10 mouse cellular contexts compared by ENCODE assay signal in the genomic region with DNA sequence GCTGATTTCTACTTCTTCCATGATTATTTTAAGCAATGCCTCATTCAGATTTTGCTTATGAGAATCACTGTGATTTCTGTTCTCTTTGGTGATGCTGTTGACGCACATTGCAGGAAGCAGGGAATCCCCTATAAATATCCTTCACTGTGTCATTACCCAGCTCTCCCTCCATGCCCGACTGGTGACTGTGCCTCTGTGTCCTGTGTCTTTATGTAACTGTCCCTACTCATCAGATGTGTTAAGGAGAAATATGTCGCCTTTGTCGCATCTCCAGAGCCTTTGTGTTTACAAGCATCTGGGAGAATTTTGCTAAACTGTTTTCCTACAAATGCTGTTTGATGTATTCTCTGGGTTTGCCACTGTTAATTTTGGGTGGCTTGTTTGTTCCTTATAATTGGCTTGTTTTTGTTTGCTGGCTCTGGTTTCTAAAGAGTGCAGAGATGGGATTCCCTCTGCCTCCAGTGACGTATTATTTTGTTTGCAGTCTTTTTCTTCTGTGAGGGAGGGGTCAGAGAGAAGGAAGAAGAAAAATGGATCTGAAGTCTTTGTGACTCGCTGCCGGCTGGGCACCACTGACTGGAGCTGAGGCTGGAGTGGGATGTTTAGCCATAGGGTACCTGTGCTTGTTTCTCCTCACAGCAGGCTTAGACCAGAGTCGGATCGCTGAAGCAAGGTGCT. TPM values are rescaled to one million over a fixed set of nuclear protein-coding genes. Genes with fewer than 3 reads are reported as not detected.
DNase-seq lines count a peak whose midpoint lies in the region; ATAC-seq and TF ChIP-seq lines count a peak whose summit lies in the region.
"Had no signal": no experiment of that assay in that cellular context is flagged by ENCODE, and none has a peak within 500 bp of the region (broad histone marks: within the 10 kb centered on the region; RNA-seq: fewer than 3 reads in every experiment).

No protein-coding gene starts in this region.

- H3K9ac ChIP-seq in neural tube, embryonic 11.5 days (ENCODE audit: low read length), result 0 out of 2 replicates have a peak overlapping the region, but pooled peaks have one; percentile 3
- no peak overlapping the region for H3K9ac ChIP-seq in embryonic facial prominence, embryonic 13.5 days
- H3K9ac ChIP-seq in hindbrain, postnatal 0 days (replicated peaks; ENCODE audit: low read length), result peak overlapping the region; percentile 1; the same call in 1 of the 2 replicates
- peak overlapping the region; percentile 21; the same call in 1 of the 2 replicates for H3K9ac ChIP-seq in neural tube, embryonic 14.5 days (replicated peaks; ENCODE audit: low read depth, low read length)
- no peak overlapping the region for H3K9ac ChIP-seq in liver, embryonic 11.5 days (ENCODE audit: low read depth, low read length)

- 8% methylated on average over 9 of the region's 9 CpGs for WGBS in neural tube, embryonic 11.5 days
- 8% methylated on average over 9 of the region's 9 CpGs for WGBS in embryonic facial prominence, embryonic 13.5 days
- 5% methylated on average over 9 of the region's 9 CpGs for WGBS in hindbrain, postnatal 0 days
- 5% methylated on average over 9 of the region's 9 CpGs for WGBS in neural tube, embryonic 14.5 days
- 38% methylated on average over 9 of the region's 9 CpGs for WGBS in liver, embryonic 11.5 days

- no peaks in the 10 kb centered on the region for H3K27me3 ChIP-seq in neural tube, embryonic 11.5 days (ENCODE audit: control insufficient read depth, insufficient read depth, low read length)
- no peaks in the 10 kb centered on the region for H3K27me3 ChIP-seq in embryonic facial prominence, embryonic 13.5 days
- H3K27me3 ChIP-seq in hindbrain, postnatal 0 days (ENCODE audit: insufficient read depth, low read length), result no peaks in the 10 kb centered on the region
- no peaks in the 10 kb centered on the region for H3K27me3 ChIP-seq in neural tube, embryonic 14.5 days (ENCODE audit: control insufficient read depth, insufficient read depth, low read length)
- H3K27me3 ChIP-seq in liver, embryonic 11.5 days (replicated peaks; ENCODE audit: control insufficient read depth, insufficient read depth, low read length), result no peaks in the 10 kb centered on the region

- H3K36me3 ChIP-seq in neural tube, embryonic 11.5 days (ENCODE audit: control insufficient read depth, insufficient read depth, low read length), result no peaks in the 10 kb centered on the region
- H3K36me3 ChIP-seq in embryonic facial prominence, embryonic 13.5 days, result no peaks in the 10 kb centered on the region
- H3K36me3 ChIP-seq in hindbrain, postnatal 0 days (ENCODE audit: insufficient read depth, low read length), result no peaks in the 10 kb centered on the region
- H3K36me3 ChIP-seq in neural tube, embryonic 14.5 days (ENCODE audit: control insufficient read depth, insufficient read depth, low read length), result no peaks in the 10 kb centered on the region
- no peaks in the 10 kb centered on the region for H3K36me3 ChIP-seq in liver, embryonic 11.5 days (ENCODE audit: control insufficient read depth, insufficient read depth, low read length)

- no peak overlapping the region for H3K27ac ChIP-seq in neural tube, embryonic 11.5 days (ENCODE audit: low read depth, low read length)
- no peak overlapping the region for H3K27ac ChIP-seq in embryonic facial prominence, embryonic 13.5 days
- peak overlapping the region; percentile 32 for H3K27ac ChIP-seq in hindbrain, postnatal 0 days
- H3K27ac ChIP-seq in neural tube, embryonic 14.5 days (ENCODE audit: low read depth, low read length), result peak overlapping the region; percentile 69; the same call in 1 of the 2 replicates
- no peak overlapping the region for H3K27ac ChIP-seq in liver, embryonic 11.5 days (ENCODE audit: low read depth, low read length)

- peaks cover 14% of the 10 kb centered on the region for H3K4me1 ChIP-seq in neural tube, embryonic 11.5 days (ENCODE audit: control insufficient read depth, insufficient read depth, low read length)
- peaks cover 30% of the 10 kb centered on the region for H3K4me1 ChIP-seq in embryonic facial prominence, embryonic 13.5 days
- H3K4me1 ChIP-seq in hindbrain, postnatal 0 days (ENCODE audit: insufficient read depth, low read length), result peaks cover 9% of the 10 kb centered on the region
- peaks cover 12% of the 10 kb centered on the region for H3K4me1 ChIP-seq in neural tube, embryonic 14.5 days (ENCODE audit: control insufficient read depth, insufficient read depth, low read length)
- H3K4me1 ChIP-seq in liver, embryonic 11.5 days (replicated peaks; ENCODE audit: control insufficient read depth, insufficient read depth, low read length), result peaks cover 23% of the 10 kb centered on the region

- DNase-seq in neural tube, embryonic 11.5 days (ENCODE audit: low spot score), result no peak
- DNase-seq in neural tube, embryonic 10.5 days (ENCODE audit: extremely low spot score, low spot score), result no peak
- peak; percentile 43 for DNase-seq in hindbrain, postnatal 0 days (ENCODE audit: low spot score)
- DNase-seq in urinary bladder, adult 2 months (ENCODE audit: low spot score), result no peak
- DNase-seq in gastrocnemius, postnatal 10 days, result no peak
- no peak for DNase-seq in liver, embryonic 11.5 days (ENCODE audit: low spot score)

- H3K4me3 ChIP-seq in neural tube, embryonic 11.5 days (ENCODE audit: low read depth, low read length), result no peak overlapping the region
- no peak overlapping the region for H3K4me3 ChIP-seq in embryonic facial prominence, embryonic 13.5 days
- H3K4me3 ChIP-seq in hindbrain, postnatal 0 days (ENCODE audit: low read length), result peak overlapping the region; percentile 21
- peak overlapping the region; percentile 24 for H3K4me3 ChIP-seq in neural tube, embryonic 14.5 days (ENCODE audit: low read depth, low read length)
- no peak overlapping the region for H3K4me3 ChIP-seq in liver, embryonic 11.5 days (ENCODE audit: low read depth, low read length)

- peak overlapping the region; percentile 17; the same call in 1 of the 2 replicates for H3K4me2 ChIP-seq in neural tube, embryonic 11.5 days (ENCODE audit: low read depth)
- H3K4me2 ChIP-seq in embryonic facial prominence, embryonic 13.5 days, result peak overlapping the region; percentile 34
- peak overlapping the region; percentile 40 for H3K4me2 ChIP-seq in hindbrain, postnatal 0 days (ENCODE audit: low read depth, low read length)
- H3K4me2 ChIP-seq in neural tube, embryonic 14.5 days (ENCODE audit: low read depth, low read length), result peak overlapping the region; percentile 42
- no peak overlapping the region for H3K4me2 ChIP-seq in liver, embryonic 11.5 days

- H3K9me3 ChIP-seq in neural tube, embryonic 11.5 days (ENCODE audit: control insufficient read depth, low read length), result no peaks in the 10 kb centered on the region
- H3K9me3 ChIP-seq in embryonic facial prominence, embryonic 13.5 days, result no peaks in the 10 kb centered on the region
- H3K9me3 ChIP-seq in hindbrain, postnatal 0 days (ENCODE audit: low read length), result no peaks in the 10 kb centered on the region
- no peaks in the 10 kb centered on the region for H3K9me3 ChIP-seq in neural tube, embryonic 14.5 days (ENCODE audit: control insufficient read depth, low read length)
- no peaks in the 10 kb centered on the region for H3K9me3 ChIP-seq in liver, embryonic 11.5 days (ENCODE audit: control insufficient read depth, low read length)

- ATAC-seq in neural tube, embryonic 11.5 days (ENCODE audit: insufficient read depth, low FRiP score, low TSS enrichment), result no peak
- no peak for ATAC-seq in embryonic facial prominence, embryonic 13.5 days (ENCODE audit: insufficient number of reproducible peaks, insufficient read depth, low FRiP score, low TSS enrichment, low read depth)
- peak; percentile 67 for ATAC-seq in hindbrain, postnatal 0 days
- peak; percentile 53; the same call in 1 of the 2 replicates for ATAC-seq in neural tube, embryonic 14.5 days (ENCODE audit: low read depth)
- no peak for ATAC-seq in liver, embryonic 11.5 days (replicated peaks; ENCODE audit: low FRiP score)

- TF ChIP-seq CTCF in hindbrain, postnatal 0 days (IDR thresholded peaks at IDR 0.05; ENCODE audit: low read depth), result no peak

RNA-seq across cellular contexts. Expression of a gene that starts 40.7 kb away (rescaled TPM):
- polyA plus RNA-seq in neural tube, embryonic 11.5 days (2014; fragmentation: Nextera tagmentation; extraction: Ambion mirVana), result 25.4 and 27.4 TPM in 2 replicates
- 57.7 and 58.8 TPM in 2 replicates for polyA plus RNA-seq in embryonic facial prominence, embryonic 13.5 days (2015; fragmentation: Nextera tagmentation; extraction: Ambion mirVana)
- 47.7 and 60.6 TPM in 2 replicates for total RNA-seq in hindbrain, postnatal 0 days (2014; rRNA removed)
- 39.3 and 47.6 TPM in 2 replicates for polyA plus RNA-seq in hindbrain, postnatal 0 days (2015; fragmentation: Nextera tagmentation; extraction: Ambion mirVana)
- 35.9 and 36.2 TPM in 2 replicates for polyA plus RNA-seq in neural tube, embryonic 14.5 days (2014; fragmentation: Nextera tagmentation; extraction: Ambion mirVana)
- polyA plus RNA-seq in urinary bladder, adult 2 months (2012; rRNA removed), result 19.3 and 41.9 TPM in 2 replicates
- 10 to 100 TPM; 92.6 to 93.1 TPM for total RNA-seq in gastrocnemius, postnatal 10 days (2021)
- 25.4 and 33.8 TPM in 2 replicates for polyA plus RNA-seq in liver, embryonic 11.5 days (2014; fragmentation: Nextera tagmentation; extraction: Ambion mirVana)

RNA-seq across cellular contexts. Expression of a gene that starts 50.6 kb away (rescaled TPM):
- polyA plus RNA-seq in neural tube, embryonic 11.5 days (2014; fragmentation: Nextera tagmentation; extraction: Ambion mirVana), result not detected in 2 replicates
- not detected in 2 replicates for polyA plus RNA-seq in embryonic facial prominence, embryonic 13.5 days (2015; fragmentation: Nextera tagmentation; extraction: Ambion mirVana)
- total RNA-seq in hindbrain, postnatal 0 days (2014; rRNA removed), result not detected in 2 replicates
- polyA plus RNA-seq in hindbrain, postnatal 0 days (2015; fragmentation: Nextera tagmentation; extraction: Ambion mirVana), result not detected in 2 replicates
- not detected in 2 replicates for polyA plus RNA-seq in neural tube, embryonic 14.5 days (2014; fragmentation: Nextera tagmentation; extraction: Ambion mirVana)
- polyA plus RNA-seq in urinary bladder, adult 2 months (2012; rRNA removed), result not detected in 2 replicates
- not detected for total RNA-seq in gastrocnemius, postnatal 10 days (2021)
- polyA plus RNA-seq in liver, embryonic 11.5 days (2014; fragmentation: Nextera tagmentation; extraction: Ambion mirVana), result 1.1 and 1.4 TPM in 2 replicates
- total RNA-seq: layer of hippocampus, postnatal 25 days had no signal
- polyA plus RNA-seq: small intestine, adult 2 months had no signal

Comparison
In these comparisons a context has a peak if more than half of its experiments do, and no peak if none do; other contexts are left out.
1. ATAC-seq: peak in hindbrain, postnatal 0 days (single experiment) and neural tube, embryonic 14.5 days (single experiment); none in neural tube, embryonic 11.5 days (single experiment), embryonic facial prominence, embryonic 13.5 days (single experiment) and liver, embryonic 11.5 days (single experiment).
2. H3K27ac ChIP-seq: peak in hindbrain, postnatal 0 days (single experiment) and neural tube, embryonic 14.5 days (single experiment); none in neural tube, embryonic 11.5 days (single experiment), embryonic facial prominence, embryonic 13.5 days (single experiment) and liver, embryonic 11.5 days (single experiment).
3. H3K4me3 ChIP-seq: peak in hindbrain, postnatal 0 days (single experiment) and neural tube, embryonic 14.5 days (single experiment); none in neural tube, embryonic 11.5 days (single experiment), embryonic facial prominence, embryonic 13.5 days (single experiment) and liver, embryonic 11.5 days (single experiment).
4. H3K9ac ChIP-seq: peak in neural tube, embryonic 11.5 days (single experiment), hindbrain, postnatal 0 days (single experiment) and neural tube, embryonic 14.5 days (single experiment); none in embryonic facial prominence, embryonic 13.5 days (single experiment) and liver, embryonic 11.5 days (single experiment).